Mouse (Mus musculus) heart, adult 2 months (tissue): ENCODE data around the gene Smarcd3. TPM values are rescaled to one million over a fixed set of nuclear protein-coding genes. Genes with fewer than 3 reads are reported as not detected.

Source experiments
- DNase-seq, 2 experiments: peaks; one replicate each; pipeline ENCODE4 v3.0.0; 2021
- H3K27ac ChIP-seq: fragments of 200-600 bp; 2 replicates; pipeline ENCODE4 v1.8.1; 2022
- H3K27me3 ChIP-seq: fragments of 200-500 bp; 2 replicates; pipeline ENCODE4 v1.6.1; 2012; ENCODE audit warnings: mild to moderate bottlenecking, low read length, inconsistent platforms, mixed read lengths; ENCODE audit not compliant: control insufficient read depth, insufficient read depth
- H3K36me3 ChIP-seq: fragments of 200-500 bp; 2 replicates; pipeline ENCODE4 v1.6.1; 2012; ENCODE audit warnings: low read length, inconsistent platforms; ENCODE audit not compliant: control insufficient read depth, insufficient read depth
- H3K4me1 ChIP-seq: fragments of 200-500 bp; 2 replicates; pipeline ENCODE4 v1.6.1; 2011; ENCODE audit warnings: low read length; ENCODE audit not compliant: control insufficient read depth, insufficient read depth
- H3K4me3 ChIP-seq: fragments of 200-600 bp; 2 replicates; pipeline ENCODE4 v1.8.1; 2022
- H3K79me2 ChIP-seq: fragments of 200-500 bp; replicated peaks from 2 replicates; pipeline ENCODE4 v1.6.1; 2012; ENCODE audit warnings: mild to moderate bottlenecking, inconsistent platforms, low read length, moderate library complexity, mixed read lengths; ENCODE audit not compliant: control insufficient read depth, insufficient read depth
- H3K9ac ChIP-seq: fragments of 200-500 bp; 2 replicates; pipeline ENCODE4 v1.6.1; 2012; ENCODE audit warnings: low read depth, mild to moderate bottlenecking, control low read depth, inconsistent platforms, low read length, mixed read lengths
- CTCF ChIP-seq: fragments of 200-600 bp; IDR thresholded peaks from 2 replicates; pipeline ENCODE4 v1.8.1; 2022; ENCODE audit warnings: antibody characterized with exemption, mild to moderate bottlenecking, moderate library complexity
- EP300 ChIP-seq: fragments of 200-500 bp; IDR thresholded peaks from 2 replicates; pipeline ENCODE4 v1.6.1; 2011; ENCODE audit warnings: low read depth, low read length, control low read depth; ENCODE audit not compliant: insufficient read depth
- POLR2A ChIP-seq: fragments of 200-500 bp; IDR thresholded peaks from 2 replicates; pipeline ENCODE4 v1.6.1; 2011; ENCODE audit warnings: mild to moderate bottlenecking, low read depth, low read length, control low read depth; ENCODE audit not compliant: insufficient read depth
- WGBS: fragments of 180-500 bp; shearing (Covaris S2); methylation state at CpG from one replicate; pipeline ENCODE4 v1.1.7; 2018; 5-methylcytosine and 5-hydroxymethylcytosine counted together
- intact Hi-C: fragments of 180-260 bp; cut with DNase I; formaldehyde crosslinking; loops from one replicate; pipeline ENCODE4 v1.15.1; 2025
- polyA plus RNA-seq: library from polyadenylated mRNA; depleted of rRNA; stranded (reverse); fragments of >200 nt; gene quantifications from 2 replicates; pipeline ENCODE4 v1.2.3, GENCODE M21; 2012
- total RNA-seq, 2 experiments: library from RNA; stranded (reverse); gene quantifications; 2 replicates each; pipeline ENCODE4 v1.2.3; 2021

The Smarcd3 gene
- total and polyA plus RNA-seq, 3 experiments: 58.7 to 61.8 (median 60.2) TPM

GRCm38 (mm10) chr5:24623041-24623985, 898 bp downstream of the Smarcd3 start:
- 45% methylated on average over 8 of the region's 8 CpGs for WGBS
- Histone ChIP-seq H3K4me3 (no peak overlapping the region), H3K4me1 (peaks cover 3% of the 10 kb centered on the region; the same call in 1 of the 2 replicates), H3K36me3 (no peaks in the 10 kb centered on the region), H3K79me2 (no peaks in the 10 kb centered on the region), H3K9ac (no peak overlapping the region), H3K27ac (no peak overlapping the region), H3K27me3 (0 out of 2 replicates have a peak, but pooled peaks cover 2% of the 10 kb centered on the region)
- intact Hi-C loops: no loop called here
- no peak for DNase-seq
- no peak for TF ChIP-seq EP300
- TF ChIP-seq CTCF: no peak
- TF ChIP-seq POLR2A: no peak

- Histone ChIP-seq H3K9ac (no peak overlapping the region), H3K79me2 (no peaks in the 10 kb centered on the region), H3K4me1 (peaks cover 3% of the 10 kb centered on the region; the same call in 1 of the 2 replicates), H3K4me3 (no peak overlapping the region), H3K27me3 (0 out of 2 replicates have a peak, but pooled peaks cover 2% of the 10 kb centered on the region), H3K27ac (no peak overlapping the region), H3K36me3 (no peaks in the 10 kb centered on the region)
- WGBS: 77% methylated on average over 7 of the region's 7 CpGs
- intact Hi-C loops: no loop called here
- DNase-seq: no peak
- TF ChIP-seq CTCF (no peak), POLR2A (no peak), EP300 (no peak)
Measured at GRCm38 (mm10) chr5:24622386-24623040, 1.7 kb downstream of the Smarcd3 start.

- Histone ChIP-seq H3K9ac (no peak overlapping the region), H3K4me1 (peaks cover 3% of the 10 kb centered on the region; the same call in 1 of the 2 replicates), H3K79me2 (no peaks in the 10 kb centered on the region), H3K27me3 (0 out of 2 replicates have a peak, but pooled peaks cover 2% of the 10 kb centered on the region), H3K27ac (no peak overlapping the region), H3K36me3 (no peaks in the 10 kb centered on the region), H3K4me3 (no peak overlapping the region)
- 75% methylated on average over 8 of the region's 8 CpGs for WGBS
- TF ChIP-seq CTCF: no peak
- TF ChIP-seq EP300: no peak
- no peak for TF ChIP-seq POLR2A
- intact Hi-C loops: no loop called here
- no peak for DNase-seq
Measured at GRCm38 (mm10) chr5:24620626-24621025, 3.6 kb downstream of the Smarcd3 start.

- no peak for TF ChIP-seq POLR2A
- no peak for TF ChIP-seq EP300
- no peak for TF ChIP-seq CTCF
- intact Hi-C loops: no loop called here
- no peak overlapping the region for H3K4me3 ChIP-seq
- no peak for DNase-seq
- 63% methylated on average over 8 of the region's 8 CpGs for WGBS
- no peak overlapping the region for H3K27ac ChIP-seq
- peaks cover 3% of the 10 kb centered on the region; the same call in 1 of the 2 replicates for H3K4me1 ChIP-seq
- H3K36me3 ChIP-seq: no peaks in the 10 kb centered on the region
- no peaks in the 10 kb centered on the region for H3K79me2 ChIP-seq
- H3K9ac ChIP-seq: no peak overlapping the region
- 0 out of 2 replicates have a peak, but pooled peaks cover 2% of the 10 kb centered on the region for H3K27me3 ChIP-seq
Measured at GRCm38 (mm10) chr5:24620116-24620515, 4.1 kb downstream of the Smarcd3 start.

- DNase-seq: no peak
- Histone ChIP-seq H3K4me3 (no peak overlapping the region), H3K36me3 (no peaks in the 10 kb centered on the region), H3K27ac (no peak overlapping the region), H3K9ac (no peak overlapping the region), H3K79me2 (no peaks in the 10 kb centered on the region), H3K27me3 (no peaks in the 10 kb centered on the region), H3K4me1 (no peaks in the 10 kb centered on the region)
- TF ChIP-seq EP300 (no peak), CTCF (no peak), POLR2A (no peak)
- intact Hi-C loops: no loop called here
- WGBS: 81% methylated on average over 3 of the region's 3 CpGs
Measured at GRCm38 (mm10) chr5:24618921-24619320, 5.3 kb downstream of the Smarcd3 start.
